Mouse (Mus musculus): ENCODE results near the gene Dlx3. TPM values are rescaled to one million over a fixed set of nuclear protein-coding genes. Genes with fewer than 3 reads are reported as not detected.

Gene Dlx3
- polyA plus RNA-seq, 1 experiment from 2014 or later: 0.38 TPM

- WGBS: 55% methylated on average over 5 of the region's 5 CpGs
- no peaks in the 10 kb centered on the region for H3K36me3 ChIP-seq (ENCODE audit: control insufficient read depth, insufficient read depth, low read length)
- no peaks in the 10 kb centered on the region for H3K9me3 ChIP-seq (replicated peaks; ENCODE audit: control insufficient read depth, low read length, poor library complexity, severe bottlenecking)
- no peak overlapping the region for H3K9ac ChIP-seq (ENCODE audit: low read depth, low read length)
- H3K27ac ChIP-seq (ENCODE audit: low read length): no peak overlapping the region
- H3K4me2 ChIP-seq (ENCODE audit: low read length): no peak overlapping the region
- no peak overlapping the region for H3K4me3 ChIP-seq (ENCODE audit: low read depth, low read length)
- H3K27me3 ChIP-seq (ENCODE audit: control insufficient read depth, insufficient read depth, low read depth, low read length): no peaks in the 10 kb centered on the region; the same call in 1 of the 2 replicates
- ATAC-seq: no peak
- H3K4me1 ChIP-seq (ENCODE audit: control insufficient read depth, insufficient read depth, low read length): no peaks in the 10 kb centered on the region
Measured at GRCm38 (mm10) chr11:95086229-95086628, 33.7 kb upstream of the Dlx3 start.

GRCm38 (mm10) chr11:95087301-95088228 is 32.4 kb upstream of the Dlx3 start:
- H3K9me3 ChIP-seq (replicated peaks; ENCODE audit: control insufficient read depth, low read length, poor library complexity, severe bottlenecking): no peaks in the 10 kb centered on the region
- no peak for ATAC-seq
- H3K36me3 ChIP-seq (ENCODE audit: control insufficient read depth, insufficient read depth, low read length): no peaks in the 10 kb centered on the region
- no peak overlapping the region for H3K9ac ChIP-seq (ENCODE audit: low read depth, low read length)
- no peaks in the 10 kb centered on the region; the same call in 1 of the 2 replicates for H3K27me3 ChIP-seq (ENCODE audit: control insufficient read depth, insufficient read depth, low read depth, low read length)
- H3K4me3 ChIP-seq (ENCODE audit: low read depth, low read length): no peak overlapping the region
- no peak overlapping the region for H3K27ac ChIP-seq (ENCODE audit: low read length)
- H3K4me2 ChIP-seq (ENCODE audit: low read length): no peak overlapping the region
- 76% methylated on average over 17 of the region's 17 CpGs for whole genome bisulfite sequencing
- no peaks in the 10 kb centered on the region for H3K4me1 ChIP-seq (ENCODE audit: control insufficient read depth, insufficient read depth, low read length)

DNA sequence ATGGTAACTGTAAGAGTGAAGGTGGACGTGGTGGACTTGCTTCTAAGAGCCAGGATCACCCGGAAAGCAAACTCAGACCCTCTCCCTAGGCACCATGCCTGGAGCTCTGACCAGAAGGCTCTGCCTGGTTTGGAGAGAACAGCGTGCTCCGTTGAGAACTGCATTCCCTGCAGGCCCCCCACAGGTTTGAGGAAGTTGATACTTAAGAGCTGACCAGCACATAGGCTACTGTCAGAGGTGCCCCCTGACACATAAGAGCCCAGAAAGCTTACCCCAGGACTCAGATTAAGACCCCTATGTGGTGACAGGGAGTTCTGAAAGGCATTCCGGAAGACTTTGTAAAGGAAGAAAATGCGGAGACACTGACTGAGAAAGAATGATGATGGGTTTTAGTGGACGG is 31.6 kb upstream of the Dlx3 start:
- H3K27ac ChIP-seq (ENCODE audit: low read length): no peak overlapping the region
- H3K4me1 ChIP-seq (ENCODE audit: control insufficient read depth, insufficient read depth, low read length): no peaks in the 10 kb centered on the region
- no peak overlapping the region for H3K4me3 ChIP-seq (ENCODE audit: low read depth, low read length)
- H3K36me3 ChIP-seq (ENCODE audit: control insufficient read depth, insufficient read depth, low read length): no peaks in the 10 kb centered on the region
- ATAC-seq: no peak
- no peaks in the 10 kb centered on the region for H3K9me3 ChIP-seq (replicated peaks; ENCODE audit: control insufficient read depth, low read length, poor library complexity, severe bottlenecking)
- WGBS: 58% methylated on average over 7 of the region's 7 CpGs
- no peaks in the 10 kb centered on the region; the same call in 1 of the 2 replicates for H3K27me3 ChIP-seq (ENCODE audit: control insufficient read depth, insufficient read depth, low read depth, low read length)
- no peak overlapping the region for H3K4me2 ChIP-seq (ENCODE audit: low read length)
- no peak overlapping the region for H3K9ac ChIP-seq (ENCODE audit: low read depth, low read length)

- Histone ChIP-seq H3K27me3 (ENCODE audit: control insufficient read depth, insufficient read depth, low read depth, low read length) (no peaks in the 10 kb centered on the region; the same call in 1 of the 2 replicates), H3K4me1 (ENCODE audit: control insufficient read depth, insufficient read depth, low read length) (no peaks in the 10 kb centered on the region), H3K36me3 (ENCODE audit: control insufficient read depth, insufficient read depth, low read length) (no peaks in the 10 kb centered on the region), H3K4me2 (ENCODE audit: low read length) (no peak overlapping the region), H3K9me3 (replicated peaks; ENCODE audit: control insufficient read depth, low read length, poor library complexity, severe bottlenecking) (no peaks in the 10 kb centered on the region), H3K4me3 (ENCODE audit: low read depth, low read length) (no peak overlapping the region), H3K9ac (ENCODE audit: low read depth, low read length) (no peak overlapping the region), H3K27ac (ENCODE audit: low read length) (no peak overlapping the region)
- WGBS: 78% methylated on average over 16 of the region's 16 CpGs
- ATAC-seq: no peak
Measured at GRCm38 (mm10) chr11:95088857-95089779, 30.8 kb upstream of the Dlx3 start.

DNA sequence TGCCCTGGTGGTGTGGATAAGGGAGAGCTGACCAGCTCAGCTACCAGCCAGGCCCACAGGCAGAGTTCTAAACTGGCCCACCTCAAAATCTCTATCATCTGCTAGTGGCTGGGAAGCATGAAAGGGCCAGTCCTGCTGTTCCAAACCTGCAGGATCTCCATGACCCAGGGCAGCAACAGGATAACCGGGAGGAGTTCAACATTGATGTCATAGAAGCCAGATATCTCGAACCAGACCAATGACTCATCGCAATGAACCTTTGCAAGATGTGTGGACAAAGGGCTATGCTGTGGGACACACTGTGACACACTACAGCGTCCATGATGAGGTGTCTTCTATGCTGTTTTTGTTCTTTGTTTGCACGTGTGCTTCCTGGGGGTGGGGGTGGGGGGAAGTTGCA is 26.8 kb upstream of the Dlx3 start:
- H3K9me3 ChIP-seq (replicated peaks; ENCODE audit: control insufficient read depth, low read length, poor library complexity, severe bottlenecking): no peaks in the 10 kb centered on the region
- WGBS: 82% methylated on average over 5 of the region's 5 CpGs
- H3K36me3 ChIP-seq (ENCODE audit: control insufficient read depth, insufficient read depth, low read length): no peaks in the 10 kb centered on the region
- H3K4me1 ChIP-seq (ENCODE audit: control insufficient read depth, insufficient read depth, low read length): no peaks in the 10 kb centered on the region
- H3K4me2 ChIP-seq (ENCODE audit: low read length): no peak overlapping the region
- no peak overlapping the region for H3K9ac ChIP-seq (ENCODE audit: low read depth, low read length)
- H3K4me3 ChIP-seq (ENCODE audit: low read depth, low read length): no peak overlapping the region
- ATAC-seq: no peak
- no peaks in the 10 kb centered on the region for H3K27me3 ChIP-seq (ENCODE audit: control insufficient read depth, insufficient read depth, low read depth, low read length)
- no peak overlapping the region for H3K27ac ChIP-seq (ENCODE audit: low read length)

- ATAC-seq: no peak
- Histone ChIP-seq H3K9me3 (replicated peaks; ENCODE audit: control insufficient read depth, low read length, poor library complexity, severe bottlenecking) (no peaks in the 10 kb centered on the region), H3K4me1 (ENCODE audit: control insufficient read depth, insufficient read depth, low read length) (no peaks in the 10 kb centered on the region), H3K27me3 (ENCODE audit: control insufficient read depth, insufficient read depth, low read depth, low read length) (no peaks in the 10 kb centered on the region), H3K36me3 (ENCODE audit: control insufficient read depth, insufficient read depth, low read length) (no peaks in the 10 kb centered on the region), H3K9ac (ENCODE audit: low read depth, low read length) (no peak overlapping the region), H3K4me3 (ENCODE audit: low read depth, low read length) (no peak overlapping the region), H3K27ac (ENCODE audit: low read length) (no peak overlapping the region), H3K4me2 (ENCODE audit: low read length) (no peak overlapping the region)
- 76% methylated on average over 10 of the region's 10 CpGs for WGBS
Measured at GRCm38 (mm10) chr11:95095596-95095995, 24.3 kb upstream of the Dlx3 start.

DNA sequence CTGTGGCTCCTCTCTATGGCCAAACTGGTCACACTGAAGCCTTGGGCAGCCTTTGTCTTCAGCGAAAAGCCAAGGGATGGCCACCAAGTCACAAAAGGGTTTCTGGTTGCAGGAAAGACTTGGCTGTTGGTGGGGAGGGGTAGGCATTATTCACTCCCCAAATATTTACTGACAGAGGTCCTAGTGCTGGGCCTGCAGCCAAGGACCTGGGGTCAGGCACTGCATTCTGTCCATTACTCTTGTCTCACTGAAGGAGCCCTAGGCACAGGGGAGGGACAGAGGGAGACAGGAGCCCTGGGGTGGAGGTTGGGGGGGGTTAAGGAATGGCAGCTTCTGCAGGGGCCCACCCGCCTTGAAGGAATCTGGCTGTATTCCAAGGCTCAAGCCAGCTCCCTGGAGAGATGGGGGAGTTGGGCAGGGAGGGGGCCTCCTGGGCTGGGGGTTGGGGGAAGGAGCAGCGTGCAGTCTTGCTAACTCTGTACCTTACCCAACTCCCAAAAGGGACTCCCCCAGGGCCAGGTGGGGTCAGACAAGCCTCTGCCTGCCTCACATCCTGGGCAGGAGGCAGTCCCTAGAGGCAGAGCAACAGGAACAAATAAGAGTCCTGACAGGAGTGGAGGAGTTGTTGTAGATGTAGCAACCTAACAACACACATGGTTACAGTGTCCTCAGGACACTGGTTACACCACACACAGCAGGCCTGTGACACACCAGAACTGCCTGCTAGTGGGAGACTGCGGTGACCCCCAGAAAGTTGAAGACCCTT is 23.1 kb upstream of the Dlx3 start:
- WGBS: 65% methylated on average over 4 of the region's 4 CpGs
- H3K4me1 ChIP-seq (ENCODE audit: control insufficient read depth, insufficient read depth, low read length): no peaks in the 10 kb centered on the region
- H3K27ac ChIP-seq (ENCODE audit: low read length): no peak overlapping the region
- ATAC-seq: no peak
- no peaks in the 10 kb centered on the region for H3K36me3 ChIP-seq (ENCODE audit: control insufficient read depth, insufficient read depth, low read length)
- no peaks in the 10 kb centered on the region for H3K27me3 ChIP-seq (ENCODE audit: control insufficient read depth, insufficient read depth, low read depth, low read length)
- H3K9ac ChIP-seq (ENCODE audit: low read depth, low read length): no peak overlapping the region
- H3K4me3 ChIP-seq (ENCODE audit: low read depth, low read length): no peak overlapping the region
- H3K9me3 ChIP-seq (replicated peaks; ENCODE audit: control insufficient read depth, low read length, poor library complexity, severe bottlenecking): no peaks in the 10 kb centered on the region
- no peak overlapping the region for H3K4me2 ChIP-seq (ENCODE audit: low read length)

DNA sequence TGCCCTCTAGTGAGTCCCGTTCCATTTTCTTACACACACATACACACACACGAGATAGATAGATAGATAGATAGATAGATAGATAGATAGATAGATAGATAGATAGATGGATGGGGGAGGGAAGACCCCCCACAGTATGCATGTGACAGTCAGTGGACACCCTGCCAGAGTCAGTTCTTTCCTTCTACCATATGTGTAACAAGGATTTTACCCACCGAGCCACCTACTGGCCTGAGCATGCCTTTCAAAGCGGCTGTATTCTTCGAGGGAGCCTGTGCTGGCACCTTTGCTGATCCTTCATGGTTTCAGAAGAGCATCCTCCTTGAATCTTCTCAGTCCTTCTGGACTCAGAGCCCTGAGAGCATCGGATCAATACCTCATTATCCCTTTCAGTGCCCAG is 22.0 kb upstream of the Dlx3 start:
- ATAC-seq: no peak
- no peak overlapping the region for H3K9ac ChIP-seq (ENCODE audit: low read depth, low read length)
- no peaks in the 10 kb centered on the region for H3K9me3 ChIP-seq (replicated peaks; ENCODE audit: control insufficient read depth, low read length, poor library complexity, severe bottlenecking)
- H3K4me1 ChIP-seq (ENCODE audit: control insufficient read depth, insufficient read depth, low read length): no peaks in the 10 kb centered on the region
- H3K27me3 ChIP-seq (ENCODE audit: control insufficient read depth, insufficient read depth, low read depth, low read length): no peaks in the 10 kb centered on the region
- WGBS: 68% methylated on average over 6 of the region's 6 CpGs
- H3K27ac ChIP-seq (ENCODE audit: low read length): no peak overlapping the region
- no peaks in the 10 kb centered on the region for H3K36me3 ChIP-seq (ENCODE audit: control insufficient read depth, insufficient read depth, low read length)
- H3K4me2 ChIP-seq (ENCODE audit: low read length): no peak overlapping the region
- H3K4me3 ChIP-seq (ENCODE audit: low read depth, low read length): no peak overlapping the region

Measured in midbrain, embryonic 16.5 days (tissue).